Mouse (Mus musculus): ENCODE data around the gene Rad51b. TPM values are rescaled to one million over a fixed set of nuclear protein-coding genes. Genes with fewer than 3 reads are reported as not detected.

Gene Rad51b
- polyA plus RNA-seq, 1 experiment from 2014 or later: 7.1 TPM

DNA sequence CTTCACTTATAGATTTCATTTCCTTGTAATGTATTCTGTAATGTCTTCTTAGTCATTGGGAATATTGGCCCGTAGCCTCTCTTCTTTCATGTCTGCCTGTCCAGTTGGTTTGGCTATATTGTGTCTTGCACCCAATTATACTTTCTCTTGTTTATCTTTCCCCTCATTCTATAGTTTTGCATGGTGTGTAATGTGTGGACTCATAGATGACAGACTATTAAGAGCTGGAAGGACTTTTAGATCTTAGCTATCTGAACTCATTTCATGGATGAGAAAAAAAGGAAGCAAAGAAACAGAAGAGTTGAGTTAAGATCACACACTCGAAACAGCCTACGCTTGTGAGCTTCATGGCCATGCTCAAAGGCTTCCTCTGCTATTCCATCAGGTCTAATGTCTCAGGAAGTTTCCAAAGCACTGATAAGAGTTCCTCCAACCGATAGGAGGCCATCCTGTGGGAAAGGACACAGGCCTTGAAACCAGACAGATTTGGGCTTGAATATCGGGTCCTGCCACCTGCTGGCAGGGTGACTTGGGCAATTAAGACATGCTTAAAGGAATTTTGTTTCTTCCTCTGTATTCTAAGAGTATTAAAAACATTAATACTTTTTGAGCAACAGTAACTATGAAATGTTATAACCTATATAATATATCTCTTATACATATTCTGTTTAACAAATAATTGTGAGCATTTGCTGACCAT is 216.1 kb downstream of the Rad51b start:
- no peaks in the 10 kb centered on the region for H3K36me3 ChIP-seq (replicated peaks)
- no peaks in the 10 kb centered on the region for H3K9me3 ChIP-seq
- H3K27ac ChIP-seq: no peak overlapping the region
- no peaks in the 10 kb centered on the region for H3K27me3 ChIP-seq (ENCODE audit: poor library complexity, severe bottlenecking)
- no peak for DNase-seq (ENCODE audit: extremely low spot score, low spot score)
- peaks cover 18% of the 10 kb centered on the region for H3K4me1 ChIP-seq
- no peak overlapping the region for H3K4me3 ChIP-seq
- WGBS: 88% methylated on average over 5 of the region's 5 CpGs

DNA sequence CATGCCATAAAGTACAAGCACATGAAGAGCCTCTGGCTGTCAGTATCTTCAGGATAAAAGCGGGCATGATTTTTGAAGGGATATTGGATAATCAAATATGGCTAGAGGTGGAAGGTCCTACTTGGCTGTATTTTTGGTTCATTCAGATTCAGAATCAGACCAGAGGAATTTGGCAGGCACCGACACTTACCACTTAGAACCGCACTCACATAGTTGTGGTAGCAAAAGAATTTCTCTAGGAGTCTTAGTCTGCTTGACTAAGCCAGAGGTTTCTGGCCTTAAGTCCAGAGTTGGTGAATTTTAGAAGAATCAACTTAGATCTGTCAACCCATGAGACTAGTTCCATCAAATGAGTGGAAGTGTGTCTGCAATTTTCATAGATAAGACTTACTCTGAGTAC is 217.6 kb downstream of the Rad51b start:
- Histone ChIP-seq H3K36me3 (replicated peaks) (no peaks in the 10 kb centered on the region), H3K4me1 (peaks cover 18% of the 10 kb centered on the region), H3K9me3 (no peaks in the 10 kb centered on the region), H3K4me3 (no peak overlapping the region), H3K27me3 (ENCODE audit: poor library complexity, severe bottlenecking) (no peaks in the 10 kb centered on the region), H3K27ac (no peak overlapping the region)
- WGBS: 96% methylated on average over 3 of the region's 3 CpGs
- DNase-seq (ENCODE audit: extremely low spot score, low spot score): no peak

DNA sequence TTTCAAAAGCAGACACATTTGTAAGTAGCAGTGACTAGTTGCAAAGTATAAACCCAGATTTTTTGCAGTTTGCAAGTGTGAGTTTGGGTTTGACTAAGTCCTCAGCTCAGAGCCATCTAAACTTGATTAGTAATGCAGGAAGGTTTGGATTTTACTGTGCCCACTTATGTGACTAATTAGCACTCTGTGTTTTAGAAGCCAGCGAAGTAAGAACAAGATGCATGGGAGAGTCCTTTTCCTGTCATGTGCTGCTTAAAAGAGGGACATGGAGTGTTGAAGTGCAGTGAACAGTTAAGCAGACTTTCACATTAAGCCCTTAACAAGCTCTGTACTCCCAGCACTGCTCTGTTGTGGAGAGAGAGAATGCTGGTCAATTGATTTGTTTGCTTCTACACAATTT is 225.3 kb downstream of the Rad51b start:
- WGBS: 23% methylated on average over 1 of the region's 1 CpGs
- DNase-seq (ENCODE audit: extremely low spot score, low spot score): no peak
- Histone ChIP-seq H3K27ac (peak overlapping the region; percentile 67), H3K9me3 (no peaks in the 10 kb centered on the region), H3K27me3 (ENCODE audit: poor library complexity, severe bottlenecking) (peaks cover 7% of the 10 kb centered on the region), H3K4me3 (no peak overlapping the region), H3K4me1 (peaks cover 44% of the 10 kb centered on the region), H3K36me3 (replicated peaks) (no peaks in the 10 kb centered on the region)

- Histone ChIP-seq H3K27me3 (ENCODE audit: poor library complexity, severe bottlenecking) (peaks cover 22% of the 10 kb centered on the region), H3K36me3 (replicated peaks) (peaks cover 6% of the 10 kb centered on the region), H3K9me3 (peaks cover 9% of the 10 kb centered on the region; the same call in 1 of the 2 replicates), H3K27ac (no peak overlapping the region), H3K4me3 (no peak overlapping the region), H3K4me1 (peaks cover 51% of the 10 kb centered on the region)
- no peak for DNase-seq (ENCODE audit: extremely low spot score, low spot score)
- 92% methylated on average over 14 of the region's 14 CpGs for WGBS
Observed at GRCm38 (mm10) chr12:79524941-79525871, 228.1 kb downstream of the Rad51b start.

DNA sequence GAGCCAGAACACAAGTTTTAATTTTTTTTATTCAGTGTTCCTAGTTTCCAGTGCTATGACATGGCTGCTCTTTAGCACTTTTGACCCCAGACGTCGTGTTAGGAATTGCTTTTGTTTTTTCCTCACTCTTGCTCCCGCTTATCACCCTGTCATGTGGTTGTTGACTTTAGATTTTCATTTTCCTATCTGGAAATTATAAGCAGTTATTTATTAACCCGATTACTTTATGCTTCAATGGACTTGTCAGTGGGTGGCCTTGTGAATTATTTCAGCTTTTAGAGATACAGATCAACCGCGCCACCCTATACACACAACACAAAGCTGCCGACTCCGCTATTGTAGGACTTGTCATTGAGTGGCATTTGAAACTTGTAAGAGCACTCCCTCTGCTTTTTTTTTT is 228.8 kb downstream of the Rad51b start:
- WGBS: 74% methylated on average over 8 of the region's 8 CpGs
- peaks cover 58% of the 10 kb centered on the region for H3K4me1 ChIP-seq

DNA sequence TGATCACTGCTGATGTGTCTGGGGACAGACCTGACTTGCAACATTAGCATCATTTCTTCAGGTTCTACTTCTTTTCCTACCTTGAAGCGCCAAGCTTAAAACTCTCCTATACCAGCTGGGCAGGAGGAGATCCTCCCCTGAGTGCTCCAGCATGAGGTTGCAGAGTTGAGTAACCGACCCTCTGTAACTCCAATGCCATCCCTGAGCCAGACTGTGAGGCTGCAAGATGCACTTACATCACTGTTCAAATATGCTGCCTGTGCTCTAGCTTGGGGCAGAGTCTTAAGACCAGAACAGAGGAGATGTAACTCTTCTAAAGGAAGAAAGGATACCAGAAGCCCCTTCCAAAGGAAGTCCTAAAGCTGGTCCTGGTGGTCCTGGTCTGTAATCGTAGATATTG is 230.1 kb downstream of the Rad51b start:
- Histone ChIP-seq H3K9me3 (peaks cover 9% of the 10 kb centered on the region; the same call in 1 of the 2 replicates), H3K36me3 (replicated peaks) (peaks cover 6% of the 10 kb centered on the region), H3K4me3 (no peak overlapping the region), H3K27ac (peak overlapping the region; percentile 31; the same call in 1 of the 2 replicates), H3K4me1 (peaks cover 64% of the 10 kb centered on the region), H3K27me3 (ENCODE audit: poor library complexity, severe bottlenecking) (peaks cover 30% of the 10 kb centered on the region)
- 88% methylated on average over 3 of the region's 3 CpGs for WGBS
- DNase-seq (ENCODE audit: extremely low spot score, low spot score): no peak

More for the DNA sequence above, 228.8 kb downstream of the Rad51b start:
- Histone ChIP-seq H3K36me3 (replicated peaks) (peaks cover 6% of the 10 kb centered on the region), H3K9me3 (peaks cover 9% of the 10 kb centered on the region; the same call in 1 of the 2 replicates), H3K27ac (no peak overlapping the region), H3K27me3 (ENCODE audit: poor library complexity, severe bottlenecking) (peaks cover 22% of the 10 kb centered on the region), H3K4me3 (no peak overlapping the region)
- DNase-seq (ENCODE audit: extremely low spot score, low spot score): no peak

DNA sequence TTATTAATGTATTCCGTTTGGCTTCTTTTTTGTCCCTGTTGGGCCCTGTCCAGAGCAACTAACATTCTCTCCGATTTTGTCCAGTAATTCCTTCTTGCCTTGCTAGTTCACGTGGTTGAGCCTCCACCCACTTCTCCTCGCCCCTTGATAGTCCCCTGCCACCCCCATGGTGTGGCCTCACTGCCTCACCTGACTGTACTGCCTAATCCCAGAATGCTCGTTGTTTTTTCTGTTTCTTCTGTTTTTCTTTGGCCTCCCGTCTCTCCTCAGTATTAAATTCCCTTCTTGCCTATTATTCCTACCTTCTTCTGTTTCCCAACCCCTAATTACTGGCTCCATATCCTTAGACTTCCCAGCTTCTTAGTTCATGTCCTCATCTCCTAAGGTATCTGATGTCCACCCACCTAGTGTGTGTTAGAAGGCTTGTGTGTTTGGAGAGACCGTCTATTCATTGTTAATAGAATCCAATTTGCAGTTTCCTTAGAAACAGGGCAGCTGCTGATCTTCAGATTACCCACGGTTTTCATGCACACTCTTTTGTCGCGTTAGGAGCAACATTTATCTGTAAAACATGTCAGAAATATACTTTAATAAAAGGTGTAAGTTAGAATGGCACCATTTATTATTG is 233.3 kb downstream of the Rad51b start:
- Histone ChIP-seq H3K4me3 (no peak overlapping the region), H3K36me3 (replicated peaks) (peaks cover 6% of the 10 kb centered on the region), H3K9me3 (peaks cover 9% of the 10 kb centered on the region; the same call in 1 of the 2 replicates), H3K27me3 (ENCODE audit: poor library complexity, severe bottlenecking) (peaks cover 54% of the 10 kb centered on the region), H3K27ac (peak overlapping the region; percentile 78; the same call in 1 of the 2 replicates), H3K4me1 (peaks cover 52% of the 10 kb centered on the region)
- 49% methylated on average over 10 of the region's 10 CpGs for WGBS
- DNase-seq (ENCODE audit: extremely low spot score, low spot score): no peak

- Histone ChIP-seq H3K27me3 (ENCODE audit: poor library complexity, severe bottlenecking) (peaks cover 59% of the 10 kb centered on the region), H3K27ac (peak overlapping the region; percentile 78), H3K36me3 (replicated peaks) (peaks cover 6% of the 10 kb centered on the region), H3K4me3 (no peak overlapping the region), H3K4me1 (peaks cover 57% of the 10 kb centered on the region), H3K9me3 (peaks cover 9% of the 10 kb centered on the region; the same call in 1 of the 2 replicates)
- DNase-seq (ENCODE audit: extremely low spot score, low spot score): no peak
- 67% methylated on average over 5 of the region's 5 CpGs for WGBS
Observed at GRCm38 (mm10) chr12:79531809-79532798, 235.0 kb downstream of the Rad51b start.

DNA sequence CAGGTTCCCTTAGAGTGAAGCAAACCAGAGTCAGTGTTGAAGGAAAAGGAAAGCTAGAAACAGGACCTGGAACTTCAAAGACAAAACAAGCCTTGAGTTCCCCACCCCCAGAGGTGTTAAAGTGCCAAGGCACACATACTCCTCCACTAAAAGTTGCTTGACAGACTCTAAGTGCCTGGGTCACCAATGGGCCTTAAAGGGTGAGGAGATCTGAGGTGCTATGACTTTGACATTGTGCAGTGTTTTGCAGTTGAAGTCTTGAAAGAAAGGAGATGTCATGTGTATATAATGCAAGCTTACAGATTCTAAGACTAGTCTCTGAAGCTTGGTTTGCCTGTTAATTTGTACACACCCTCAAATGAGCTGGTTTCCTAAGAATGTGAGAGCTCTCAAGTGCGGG is 237.7 kb downstream of the Rad51b start:
- no peak for DNase-seq (ENCODE audit: extremely low spot score, low spot score)
- Histone ChIP-seq H3K4me1 (peaks cover 51% of the 10 kb centered on the region), H3K4me3 (no peak overlapping the region), H3K36me3 (replicated peaks) (no peaks in the 10 kb centered on the region), H3K9me3 (peaks cover 2% of the 10 kb centered on the region; the same call in 1 of the 2 replicates), H3K27me3 (ENCODE audit: poor library complexity, severe bottlenecking) (peaks cover 68% of the 10 kb centered on the region), H3K27ac (peak overlapping the region; percentile 77)
- WGBS: 78% methylated on average over 1 of the region's 1 CpGs

GRCm38 (mm10) chr12:79535532-79536437 is 238.7 kb downstream of the Rad51b start:
- H3K27ac ChIP-seq: peak overlapping the region; percentile 77
- WGBS: 34% methylated on average over 9 of the region's 9 CpGs
- peaks cover 78% of the 10 kb centered on the region for H3K27me3 ChIP-seq (ENCODE audit: poor library complexity, severe bottlenecking)
- H3K4me3 ChIP-seq: no peak overlapping the region
- no peak for DNase-seq (ENCODE audit: extremely low spot score, low spot score)
- peaks cover 46% of the 10 kb centered on the region for H3K4me1 ChIP-seq
- H3K36me3 ChIP-seq (replicated peaks): no peaks in the 10 kb centered on the region
- no peaks in the 10 kb centered on the region for H3K9me3 ChIP-seq

GRCm38 (mm10) chr12:79540176-79540575 is 243.1 kb downstream of the Rad51b start:
- H3K36me3 ChIP-seq (replicated peaks): no peaks in the 10 kb centered on the region
- no peak for DNase-seq (ENCODE audit: extremely low spot score, low spot score)
- H3K27ac ChIP-seq: 0 out of 2 replicates have a peak overlapping the region, but pooled peaks have one; percentile 44
- WGBS: 67% methylated on average over 5 of the region's 5 CpGs
- H3K4me3 ChIP-seq: no peak overlapping the region
- peaks cover 54% of the 10 kb centered on the region for H3K4me1 ChIP-seq
- no peaks in the 10 kb centered on the region for H3K9me3 ChIP-seq
- peaks cover 80% of the 10 kb centered on the region for H3K27me3 ChIP-seq (ENCODE audit: poor library complexity, severe bottlenecking)

Measured in forebrain, embryonic 10.5 days (tissue).